Mouse (Mus musculus) forebrain, embryonic 12.5 days (tissue): ENCODE results near the gene Gm21789. TPM values are rescaled to one million over a fixed set of nuclear protein-coding genes. Genes with fewer than 3 reads are reported as not detected.
"Not testable (repeated sequence)": the region's sequence is repeated elsewhere in the genome, so short reads cannot be mapped to it uniquely, and the experiment has no call there.

ENCODE experiments used
- ATAC-seq: fragments of 200-750 bp; cut with Nextera tagmentation; 2 replicates; pipeline ENCODE4 v1.8.0; 2017; ENCODE audit warnings: moderate TSS enrichment; ENCODE audit not compliant: low FRiP score
- H3K27ac ChIP-seq: fragments of 300-500 bp; sonication (generic); 2 replicates; pipeline ENCODE4 v1.5.1; 2016; ENCODE audit warnings: mild to moderate bottlenecking
- H3K27me3 ChIP-seq: fragments of 300-500 bp; sonication (generic); 2 replicates; pipeline ENCODE4 v1.6.1; 2016; ENCODE audit warnings: mild to moderate bottlenecking
- H3K36me3 ChIP-seq: fragments of 300-500 bp; sonication (generic); replicated peaks from 2 replicates; pipeline ENCODE4 v1.6.1; 2016; ENCODE audit warnings: mild to moderate bottlenecking
- H3K4me1 ChIP-seq: fragments of 300-500 bp; sonication (generic); 2 replicates; pipeline ENCODE4 v1.6.1; 2016
- H3K4me2 ChIP-seq: fragments of 300-500 bp; sonication (generic); 2 replicates; pipeline ENCODE4 v1.6.1; 2016; ENCODE audit warnings: mild to moderate bottlenecking, moderate library complexity
- H3K4me3 ChIP-seq: fragments of 300-500 bp; sonication (generic); replicated peaks from 2 replicates; pipeline ENCODE4 v1.5.1; 2016; ENCODE audit warnings: mild to moderate bottlenecking
- H3K9ac ChIP-seq: fragments of 300-500 bp; sonication (generic); 2 replicates; pipeline ENCODE4 v1.6.1; 2016; ENCODE audit warnings: mild to moderate bottlenecking
- H3K9me3 ChIP-seq: fragments of 300-500 bp; sonication (generic); 2 replicates; pipeline ENCODE4 v1.6.1; 2016
- WGBS: fragments of 180-500 bp; shearing (Covaris S2); methylation state at CpG from one replicate; pipeline ENCODE4 v1.1.7; 2016; 5-methylcytosine and 5-hydroxymethylcytosine counted together
- polyA plus RNA-seq: library from polyadenylated mRNA; unstranded; fragments of >200 nt; fragmentation: Nextera tagmentation; extraction: Ambion mirVana; gene quantifications from 2 replicates; pipeline ENCODE4 v1.2.1, GENCODE M21; 2016

Gene Gm21789
- polyA plus RNA-seq: not detected in 2 replicates

DNA sequence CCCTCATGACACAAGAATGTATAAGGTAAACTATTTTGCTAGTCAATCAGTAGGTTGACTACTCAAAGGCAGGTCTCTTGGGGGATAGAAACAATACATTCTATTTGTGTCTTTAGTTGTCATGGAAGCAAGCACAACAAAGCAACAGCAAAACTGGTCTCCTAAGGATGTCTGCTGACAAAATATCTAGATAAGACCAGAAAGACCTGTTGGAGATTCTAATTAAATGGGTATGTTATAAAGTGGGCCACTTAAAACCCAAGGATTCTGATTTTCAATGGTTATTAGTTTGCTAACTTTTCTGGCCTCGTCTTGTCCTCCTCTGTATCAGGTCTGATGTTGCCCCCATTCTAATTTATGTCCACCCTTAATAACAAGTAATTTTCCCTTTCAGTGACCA, at the start of gene Gm21789:
Gene Gm21789 (plus strand): TSS at position 301 of the 400 bp plus-strand sequence.
- H3K4me1 ChIP-seq, H3K27me3 ChIP-seq, H3K27ac ChIP-seq, ATAC-seq, H3K36me3 ChIP-seq, H3K4me3 ChIP-seq, H3K4me2 ChIP-seq, H3K9me3 ChIP-seq, H3K9ac ChIP-seq: not testable (repeated sequence)
- no CpG with 5 or more reads among the region's 1 CpGs for WGBS

GRCm38 (mm10) chrX:32894325-32894724, 47.2 kb upstream of the Gm21789 start, which contains the start of gene Btbd35f30:
Gene Btbd35f30, plus strand, starts transcription at chrX:32894625.
- no CpG with 5 or more reads among the region's 4 CpGs for WGBS
- H3K27me3 ChIP-seq, H3K36me3 ChIP-seq, H3K4me2 ChIP-seq, ATAC-seq, H3K9ac ChIP-seq, H3K4me1 ChIP-seq, H3K4me3 ChIP-seq, H3K9me3 ChIP-seq, H3K27ac ChIP-seq: not testable (repeated sequence)

GRCm38 (mm10) chrX:32973597-32973996, 32.0 kb downstream of the Gm21789 start, which contains the start of gene Btbd35f5:
Gene Btbd35f5, plus strand, starts transcription at chrX:32973897.
- not testable (repeated sequence) for H3K36me3 ChIP-seq, H3K27me3 ChIP-seq, H3K27ac ChIP-seq, H3K4me2 ChIP-seq, H3K9ac ChIP-seq, H3K4me3 ChIP-seq, H3K4me1 ChIP-seq, H3K9me3 ChIP-seq, ATAC-seq
- WGBS: no CpG with 5 or more reads among the region's 3 CpGs

Other genes starting within 250 kb of the Gm21789 start
- not detected in 2 replicates for gene Btbd35f21, start 215.7 kb upstream of the Gm21789 start, polyA plus RNA-seq
- gene Btbd35f30, start 47.1 kb upstream of the Gm21789 start, polyA plus RNA-seq: not detected in 2 replicates
- gene Btbd35f5, start 32.1 kb downstream of the Gm21789 start, polyA plus RNA-seq: not detected in 2 replicates